Mouse (Mus musculus) heart, embryonic 15.5 days (tissue): Measurements from ENCODE around the gene Sparcl1. TPM values are rescaled to one million over a fixed set of nuclear protein-coding genes. Genes with fewer than 3 reads are reported as not detected.

ENCODE experiments used
- ATAC-seq: fragments of 200-750 bp; cut with Nextera tagmentation; replicated peaks from 2 replicates; pipeline ENCODE4 v1.8.0; 2017; ENCODE audit warnings: low read depth, moderate TSS enrichment; ENCODE audit not compliant: insufficient number of reproducible peaks, insufficient read depth, low FRiP score
- H3K27ac ChIP-seq: fragments of 300-500 bp; sonication (generic); 2 replicates; pipeline ENCODE4 v1.5.1; 2015; ENCODE audit warnings: mild to moderate bottlenecking, inconsistent platforms
- H3K27me3 ChIP-seq: fragments of 300-500 bp; sonication (generic); 2 replicates; pipeline ENCODE4 v1.6.1; 2015; ENCODE audit warnings: inconsistent platforms
- H3K36me3 ChIP-seq: fragments of 300-500 bp; sonication (generic); 2 replicates; pipeline ENCODE4 v1.6.1; 2015; ENCODE audit warnings: mild to moderate bottlenecking, inconsistent platforms
- H3K4me1 ChIP-seq: fragments of 300-500 bp; sonication (generic); replicated peaks from 2 replicates; pipeline ENCODE4 v1.6.1; 2015; ENCODE audit warnings: inconsistent platforms
- H3K4me2 ChIP-seq: fragments of 300-500 bp; sonication (generic); 2 replicates; pipeline ENCODE4 v1.6.1; 2015; ENCODE audit warnings: inconsistent platforms, mild to moderate bottlenecking, moderate library complexity
- H3K4me3 ChIP-seq: fragments of 300-500 bp; sonication (generic); 2 replicates; pipeline ENCODE4 v1.5.1; 2015; ENCODE audit warnings: mild to moderate bottlenecking, inconsistent platforms
- H3K9ac ChIP-seq: fragments of 300-500 bp; sonication (generic); 2 replicates; pipeline ENCODE4 v1.6.1; 2015; ENCODE audit warnings: mild to moderate bottlenecking, inconsistent platforms
- H3K9me3 ChIP-seq: fragments of 300-500 bp; sonication (generic); replicated peaks from 2 replicates; pipeline ENCODE4 v1.6.1; 2016; ENCODE audit warnings: inconsistent platforms
- WGBS: fragments of 180-500 bp; shearing (Covaris S2); methylation state at CpG from one replicate; pipeline ENCODE4 v1.1.7; 2015; ENCODE audit warnings: mixed read lengths; 5-methylcytosine and 5-hydroxymethylcytosine counted together
- polyA plus RNA-seq: library from polyadenylated mRNA; unstranded; fragments of >200 nt; fragmentation: Nextera tagmentation; extraction: Ambion mirVana; gene quantifications from 2 replicates; pipeline ENCODE4 v1.2.1, GENCODE M21; 2015

Gene Sparcl1
- polyA plus RNA-seq, 1 experiment from 2014 or later: 113 TPM

DNA sequence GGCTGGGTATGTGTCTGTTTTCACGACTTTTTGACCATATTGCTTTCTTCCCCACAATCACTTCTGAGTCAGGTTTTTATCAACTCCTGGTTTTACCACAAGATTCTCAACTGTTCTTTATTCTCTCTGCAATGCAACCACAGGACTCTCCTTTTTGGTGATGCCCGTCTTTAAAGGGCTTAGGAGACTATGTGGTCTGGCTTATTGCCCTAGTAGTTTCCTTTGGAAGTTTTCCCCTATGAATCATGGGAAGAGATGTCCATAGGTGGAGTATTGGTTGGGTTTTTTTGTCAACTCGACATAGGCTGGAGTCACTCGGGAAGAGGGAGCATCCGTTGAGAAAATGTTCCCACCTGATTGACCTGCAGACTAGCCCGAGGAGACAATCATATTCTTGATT is 32.8 kb downstream of the Sparcl1 start:
- no peak for ATAC-seq
- 79% methylated on average over 6 of the region's 6 CpGs for WGBS
- Histone ChIP-seq H3K27me3 (no peaks in the 10 kb centered on the region), H3K9ac (no peak overlapping the region), H3K36me3 (no peaks in the 10 kb centered on the region), H3K4me1 (no peaks in the 10 kb centered on the region), H3K4me2 (no peak overlapping the region), H3K9me3 (no peaks in the 10 kb centered on the region), H3K27ac (no peak overlapping the region), H3K4me3 (no peak overlapping the region)

GRCm38 (mm10) chr5:104077508-104077907 is 36.0 kb downstream of the Sparcl1 start, which contains the start of gene Gm17660:
Gene Gm17660, minus strand, starts transcription at chr5:104077608.
- H3K4me2 ChIP-seq: no peak within 1 kb of the TSS
- no peak within 1 kb of the TSS for H3K4me3 ChIP-seq
- no peaks in the 10 kb centered on the region for H3K9me3 ChIP-seq
- no peaks in the 10 kb centered on the region for H3K36me3 ChIP-seq
- no peak for ATAC-seq
- H3K27me3 ChIP-seq: no peaks in the 10 kb centered on the region
- H3K9ac ChIP-seq: no peak within 1 kb of the TSS
- no peak within 1 kb of the TSS for H3K27ac ChIP-seq
- 87% methylated on average over 7 of the region's 7 CpGs for WGBS
- 0 out of 2 replicates have a peak, but pooled peaks cover 3% of the 10 kb centered on the region for H3K4me1 ChIP-seq

DNA sequence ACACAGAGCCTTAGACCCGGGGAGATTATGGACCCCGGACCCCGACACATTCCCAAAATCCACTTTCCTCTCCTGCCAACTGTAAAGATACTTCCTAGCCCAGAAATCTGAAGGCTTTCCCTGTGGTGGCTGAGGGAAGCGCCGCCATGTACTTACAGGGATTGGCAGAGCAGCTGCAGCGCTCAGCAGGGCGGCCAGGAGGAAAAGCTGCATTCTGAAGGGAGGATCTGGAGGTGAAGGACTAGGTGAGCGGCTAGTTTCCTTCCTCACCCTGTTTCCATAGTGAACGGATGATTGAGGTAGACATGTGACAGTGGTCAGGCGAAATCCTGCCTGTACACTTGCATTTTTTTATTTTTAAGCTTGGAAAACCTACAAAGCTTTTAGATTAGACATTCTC is 37.2 kb downstream of the Sparcl1 start:
- no peak overlapping the region for H3K27ac ChIP-seq
- H3K36me3 ChIP-seq: no peaks in the 10 kb centered on the region
- H3K9me3 ChIP-seq: no peaks in the 10 kb centered on the region
- no peak for ATAC-seq
- H3K9ac ChIP-seq: no peak overlapping the region
- H3K4me3 ChIP-seq: no peak overlapping the region
- WGBS: 27% methylated on average over 10 of the region's 10 CpGs
- no peak overlapping the region for H3K4me2 ChIP-seq
- no peaks in the 10 kb centered on the region for H3K27me3 ChIP-seq
- H3K4me1 ChIP-seq: 0 out of 2 replicates have a peak, but pooled peaks cover 4% of the 10 kb centered on the region

DNA sequence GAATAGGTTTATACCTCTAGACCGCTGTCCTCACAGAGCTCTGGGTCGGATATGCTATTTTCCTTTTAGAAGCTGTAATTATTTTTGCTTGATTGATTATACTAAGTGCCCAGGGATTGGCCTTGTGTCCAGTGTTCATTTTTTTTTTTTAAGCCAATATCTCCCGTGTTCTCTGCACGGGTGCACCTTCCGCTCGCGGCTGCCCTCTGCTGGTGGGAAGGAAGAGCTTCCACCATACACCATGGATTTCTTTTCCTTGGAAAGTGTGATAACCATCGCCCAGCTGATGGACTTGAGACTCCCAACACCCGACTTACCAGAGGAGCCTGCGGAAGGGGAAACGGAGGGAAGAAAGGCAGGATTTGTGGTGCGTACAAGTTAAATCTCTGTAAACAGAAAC is 39.1 kb downstream of the Sparcl1 start:
- 27% methylated on average over 12 of the region's 12 CpGs for WGBS
- Histone ChIP-seq H3K27me3 (no peaks in the 10 kb centered on the region), H3K36me3 (no peaks in the 10 kb centered on the region), H3K4me3 (no peak overlapping the region), H3K4me2 (peak overlapping the region; percentile 21; the same call in 1 of the 2 replicates), H3K27ac (no peak overlapping the region), H3K9ac (no peak overlapping the region), H3K4me1 (0 out of 2 replicates have a peak, but pooled peaks cover 4% of the 10 kb centered on the region), H3K9me3 (no peaks in the 10 kb centered on the region)
- no peak for ATAC-seq

GRCm38 (mm10) chr5:104073602-104074001 is 39.9 kb downstream of the Sparcl1 start:
- Histone ChIP-seq H3K27ac (no peak overlapping the region), H3K4me2 (no peak overlapping the region), H3K27me3 (no peaks in the 10 kb centered on the region), H3K4me1 (0 out of 2 replicates have a peak, but pooled peaks cover 4% of the 10 kb centered on the region), H3K9ac (no peak overlapping the region), H3K4me3 (no peak overlapping the region), H3K36me3 (no peaks in the 10 kb centered on the region), H3K9me3 (no peaks in the 10 kb centered on the region)
- 79% methylated on average over 5 of the region's 5 CpGs for WGBS
- ATAC-seq: peak; percentile 90

DNA sequence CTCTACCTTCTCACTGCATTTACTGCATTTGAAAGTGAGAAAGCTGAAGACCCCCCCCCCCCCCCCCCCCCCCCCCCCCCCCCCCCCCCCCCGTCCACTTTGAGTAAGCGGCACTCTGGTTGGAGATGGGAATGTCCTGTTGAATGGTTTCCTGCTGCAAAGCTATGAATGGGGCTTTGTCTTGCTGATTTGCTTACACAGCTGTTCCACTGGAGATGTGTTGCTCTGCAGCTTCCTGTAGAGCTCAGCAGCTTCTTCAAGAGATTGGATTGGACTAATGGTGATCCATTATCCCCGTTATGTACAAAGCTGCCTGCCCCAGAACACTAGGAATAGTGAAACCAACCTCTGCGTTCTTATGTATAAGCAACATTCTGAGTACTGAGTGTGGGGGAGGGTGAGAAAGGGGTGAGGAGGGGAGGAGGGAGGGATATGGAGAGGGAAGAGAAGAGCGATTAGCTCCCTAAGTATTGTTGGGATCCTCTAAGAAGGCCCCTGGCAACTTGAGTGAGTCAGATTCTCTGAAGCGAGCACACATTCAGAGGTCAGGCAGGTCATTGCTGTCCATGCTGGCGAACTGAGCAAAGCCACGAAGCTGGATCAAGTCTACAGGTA is 41.2 kb downstream of the Sparcl1 start:
- Histone ChIP-seq H3K4me3 (no peak overlapping the region), H3K9me3 (no peaks in the 10 kb centered on the region), H3K27ac (peak overlapping the region; percentile 54), H3K27me3 (no peaks in the 10 kb centered on the region), H3K36me3 (no peaks in the 10 kb centered on the region), H3K9ac (no peak overlapping the region), H3K4me2 (peak overlapping the region; percentile 9; the same call in 1 of the 2 replicates), H3K4me1 (0 out of 2 replicates have a peak, but pooled peaks cover 4% of the 10 kb centered on the region)
- peak; percentile 92 for ATAC-seq
- WGBS: 30% methylated on average over 6 of the region's 8 CpGs

- no peak overlapping the region for H3K9ac ChIP-seq
- no peaks in the 10 kb centered on the region for H3K36me3 ChIP-seq
- no peak overlapping the region for H3K27ac ChIP-seq
- H3K4me1 ChIP-seq: 0 out of 2 replicates have a peak, but pooled peaks cover 4% of the 10 kb centered on the region
- H3K9me3 ChIP-seq: no peaks in the 10 kb centered on the region
- H3K27me3 ChIP-seq: no peaks in the 10 kb centered on the region
- H3K4me3 ChIP-seq: no peak overlapping the region
- ATAC-seq: no peak
- WGBS: 64% methylated on average over 4 of the region's 4 CpGs
- H3K4me2 ChIP-seq: no peak overlapping the region
Measured at GRCm38 (mm10) chr5:104071048-104071447, 42.5 kb downstream of the Sparcl1 start.

GRCm38 (mm10) chr5:104068751-104069150 is 44.8 kb downstream of the Sparcl1 start:
- 77% methylated on average over 7 of the region's 7 CpGs for WGBS
- H3K27ac ChIP-seq: no peak overlapping the region

GRCm38 (mm10) chr5:104062773-104063551 is 50.6 kb downstream of the Sparcl1 start:
- no peaks in the 10 kb centered on the region for H3K9me3 ChIP-seq
- no peak overlapping the region for H3K4me2 ChIP-seq
- ATAC-seq: no peak
- H3K36me3 ChIP-seq: peaks cover 54% of the 10 kb centered on the region
- H3K9ac ChIP-seq: no peak overlapping the region
- no peak overlapping the region for H3K4me3 ChIP-seq
- whole genome bisulfite sequencing: 93% methylated on average over 11 of the region's 11 CpGs
- no peaks in the 10 kb centered on the region for H3K4me1 ChIP-seq
- no peaks in the 10 kb centered on the region for H3K27me3 ChIP-seq
- H3K27ac ChIP-seq: no peak overlapping the region

More at GRCm38 (mm10) chr5:104068751-104069150, 44.8 kb downstream of the Sparcl1 start:
- Histone ChIP-seq H3K9me3 (no peaks in the 10 kb centered on the region), H3K27me3 (no peaks in the 10 kb centered on the region), H3K9ac (no peak overlapping the region), H3K36me3 (peaks cover 10% of the 10 kb centered on the region), H3K4me3 (no peak overlapping the region), H3K4me2 (no peak overlapping the region), H3K4me1 (0 out of 2 replicates have a peak, but pooled peaks cover 4% of the 10 kb centered on the region)
- ATAC-seq: no peak

DNA sequence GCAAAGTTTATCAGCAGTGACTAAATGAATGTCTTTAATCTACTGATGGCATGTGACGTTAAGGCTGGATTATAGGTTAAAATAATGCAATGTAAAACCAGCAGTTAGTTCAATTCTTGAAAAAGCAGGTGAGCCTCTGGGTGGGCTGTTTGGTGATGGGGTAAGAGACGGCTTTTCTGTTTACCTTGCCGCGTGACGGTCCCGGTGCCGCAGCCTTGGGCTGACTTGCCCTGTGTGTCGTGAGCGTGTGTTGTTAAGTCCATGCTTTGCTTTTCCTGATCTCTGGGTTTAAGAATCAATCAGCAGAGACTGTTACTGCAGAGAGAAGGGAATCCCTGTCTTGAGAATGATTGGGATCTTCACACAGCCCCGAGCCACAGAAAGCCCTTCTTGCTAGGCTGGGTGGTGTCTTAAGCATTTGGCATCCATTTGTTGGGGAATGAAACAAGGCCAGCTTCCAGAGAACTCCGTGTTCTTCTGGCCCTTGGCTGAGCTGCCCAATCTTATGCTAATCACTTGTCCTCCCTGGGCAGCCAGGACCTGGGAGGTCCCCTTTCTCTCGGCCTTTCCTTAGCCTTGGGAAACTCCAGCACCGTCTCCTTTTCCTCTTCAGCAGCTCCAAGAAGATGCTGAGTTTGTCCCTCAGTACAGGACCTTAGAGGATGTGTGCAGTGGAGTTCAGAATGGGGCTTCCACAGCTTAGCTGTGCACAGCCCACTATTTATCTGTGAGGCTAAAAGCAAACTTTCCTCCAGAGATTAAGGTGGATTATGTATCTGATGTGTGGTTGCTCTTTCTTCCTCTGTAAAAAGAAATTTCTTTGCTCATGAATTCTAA is 51.4 kb downstream of the Sparcl1 start:
- no peak for ATAC-seq
- Histone ChIP-seq H3K4me3 (no peak overlapping the region), H3K36me3 (peaks cover 54% of the 10 kb centered on the region), H3K27ac (no peak overlapping the region), H3K4me2 (no peak overlapping the region), H3K27me3 (no peaks in the 10 kb centered on the region), H3K4me1 (no peaks in the 10 kb centered on the region), H3K9me3 (no peaks in the 10 kb centered on the region), H3K9ac (no peak overlapping the region)
- WGBS: 86% methylated on average over 13 of the region's 13 CpGs

DNA sequence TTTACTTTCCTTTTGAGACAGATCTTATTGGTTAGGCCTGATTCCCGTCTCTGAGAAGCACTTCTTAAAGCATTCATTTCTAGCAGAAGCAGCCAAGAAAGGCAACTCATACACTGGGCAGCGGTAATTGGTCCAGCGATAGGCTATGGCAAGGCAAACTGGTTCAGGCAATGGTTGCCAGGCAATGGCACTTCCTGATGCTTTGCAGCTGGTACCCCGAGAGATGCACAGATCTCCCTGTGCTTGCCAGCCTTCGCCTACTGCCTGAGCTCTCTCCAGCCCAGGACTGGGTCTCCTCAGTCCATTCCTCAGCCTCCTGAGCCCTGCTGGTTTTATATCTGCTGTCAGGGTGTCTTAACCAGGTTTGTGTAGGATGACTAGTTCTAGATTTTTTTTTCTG is 53.1 kb downstream of the Sparcl1 start:
- peaks cover 54% of the 10 kb centered on the region for H3K36me3 ChIP-seq

More for the DNA sequence above, 53.1 kb downstream of the Sparcl1 start:
- Histone ChIP-seq H3K27ac (no peak overlapping the region), H3K4me2 (no peak overlapping the region), H3K4me1 (no peaks in the 10 kb centered on the region), H3K4me3 (no peak overlapping the region), H3K9ac (no peak overlapping the region), H3K27me3 (no peaks in the 10 kb centered on the region), H3K9me3 (no peaks in the 10 kb centered on the region)
- WGBS: 92% methylated on average over 5 of the region's 5 CpGs
- ATAC-seq: no peak
